ENCODE assay signal across 8 mouse cellular contexts in genomic region chr11:115427482-115428331, GRCm38 (mm10). TPM values are rescaled to one million over a fixed set of nuclear protein-coding genes. Genes with fewer than 3 reads are reported as not detected.
DNase-seq lines count a peak whose midpoint lies in the region; ATAC-seq and TF ChIP-seq lines count a peak whose summit lies in the region.

No protein-coding gene starts in this region.

- WGBS in heart, embryonic 14.5 days: 31% methylated on average over 20 of the region's 20 CpGs
- WGBS in kidney, postnatal 0 days: 35% methylated on average over 20 of the region's 20 CpGs
- 43% methylated on average over 20 of the region's 20 CpGs for WGBS in liver, embryonic 13.5 days (ENCODE audit: insufficient replicate concordance)

- H3K27me3 ChIP-seq in E14TG2a.4 (ENCODE audit: insufficient read depth, low read length): no peaks in the 10 kb centered on the region
- no peaks in the 10 kb centered on the region for H3K27me3 ChIP-seq in heart, embryonic 14.5 days (ENCODE audit: control insufficient read depth, insufficient read depth, low read length)
- no peaks in the 10 kb centered on the region for H3K27me3 ChIP-seq in kidney, postnatal 0 days (ENCODE audit: insufficient read depth, low read length)
- H3K27me3 ChIP-seq in liver, embryonic 13.5 days: no peaks in the 10 kb centered on the region

- H3K4me1 ChIP-seq in E14TG2a.4 (replicated peaks; ENCODE audit: low read depth, low read length): peaks cover 32% of the 10 kb centered on the region
- H3K4me1 ChIP-seq in heart, embryonic 14.5 days (ENCODE audit: control insufficient read depth in 2 of 2, insufficient read depth in 2 of 2, low read length in 2 of 2): peaks cover 5 to 7% of the 10 kb centered on the region in 2 experiments
- H3K4me1 ChIP-seq in kidney, postnatal 0 days (replicated peaks; ENCODE audit: insufficient read depth, low read length): no peaks in the 10 kb centered on the region
- peaks cover 21% of the 10 kb centered on the region for H3K4me1 ChIP-seq in liver, embryonic 13.5 days (replicated peaks)

- ATAC-seq in erythroid progenitor cell, adult 5-6 weeks (replicated peaks; ENCODE audit: low FRiP score, poor library complexity, severe bottlenecking): peak; percentile 70
- peak; percentile 65 for ATAC-seq in heart, embryonic 14.5 days (ENCODE audit: insufficient number of reproducible peaks, insufficient read depth, low FRiP score, low read depth)
- peak; percentile 29; the same call in 1 of the 2 replicates for ATAC-seq in kidney, postnatal 0 days (replicated peaks; ENCODE audit: low FRiP score, low read depth)
- peak; percentile 46; the same call in 1 of the 2 replicates for ATAC-seq in liver, embryonic 13.5 days (ENCODE audit: low read depth)

- H3K36me3 ChIP-seq in E14TG2a.4 (ENCODE audit: insufficient read depth, low read length): peaks cover 71% of the 10 kb centered on the region
- peaks cover 93% of the 10 kb centered on the region for H3K36me3 ChIP-seq in heart, embryonic 14.5 days (ENCODE audit: control insufficient read depth, insufficient read depth, low read length)
- H3K36me3 ChIP-seq in kidney, postnatal 0 days (ENCODE audit: insufficient read depth, low read length): peaks cover 61% of the 10 kb centered on the region
- peaks cover 41% of the 10 kb centered on the region for H3K36me3 ChIP-seq in liver, embryonic 13.5 days

- H3K27ac ChIP-seq in heart, embryonic 14.5 days (replicated peaks in 1 of 2; ENCODE audit: control insufficient read depth in 1 of 2, insufficient read depth in 1 of 2, low read depth in 2 of 2, low read length in 2 of 2): peak overlapping the region; percentile 50 to 69
- H3K27ac ChIP-seq in kidney, postnatal 0 days: peak overlapping the region; percentile 54; the same call in 1 of the 2 replicates
- 0 out of 2 replicates have a peak overlapping the region, but pooled peaks have one; percentile 13 for H3K27ac ChIP-seq in liver, embryonic 13.5 days

- H3K9me3 ChIP-seq in E14TG2a.4 (ENCODE audit: low read length): no peaks in the 10 kb centered on the region
- H3K9me3 ChIP-seq in heart, embryonic 14.5 days (ENCODE audit: control insufficient read depth, low read length): no peaks in the 10 kb centered on the region
- no peaks in the 10 kb centered on the region for H3K9me3 ChIP-seq in kidney, postnatal 0 days (replicated peaks; ENCODE audit: low read length)
- H3K9me3 ChIP-seq in liver, embryonic 13.5 days (replicated peaks): no peaks in the 10 kb centered on the region

- H3K4me2 ChIP-seq in heart, embryonic 14.5 days (ENCODE audit: low read length): peak overlapping the region; percentile 13
- no peak overlapping the region for H3K4me2 ChIP-seq in kidney, postnatal 0 days (ENCODE audit: low read length)
- H3K4me2 ChIP-seq in liver, embryonic 13.5 days: no peak overlapping the region

- peak; percentile 61 for TF ChIP-seq CTCF in E14TG2a.4 (conservative IDR thresholded peaks at IDR 0.05; ENCODE audit: low read length)
- TF ChIP-seq CTCF in kidney, postnatal 0 days (IDR thresholded peaks at IDR 0.05; ENCODE audit: low read depth): peak; percentile 90

- peak overlapping the region; percentile 38; the same call in 1 of the 2 replicates for H3K9ac ChIP-seq in heart, embryonic 14.5 days (ENCODE audit: low read length)
- no peak overlapping the region for H3K9ac ChIP-seq in kidney, postnatal 0 days (ENCODE audit: low read depth, low read length)
- H3K9ac ChIP-seq in liver, embryonic 13.5 days: no peak overlapping the region

- DNase-seq in brain, embryonic 18.5 days (ENCODE audit: low read depth, low spot score): peak; percentile 69
- peak; percentile 91 for DNase-seq in kidney, postnatal 0 days (ENCODE audit: low spot score)
- peak; percentile 55 for DNase-seq in liver, embryonic 13.5 days
- peak; percentile 80 for DNase-seq in neural tube, embryonic 10.5 days (ENCODE audit: extremely low spot score, low spot score)
- peak; percentile 57 to 77 for DNase-seq in thymus, adult 18-20 months

- H3K4me3 ChIP-seq in E14TG2a.4 (replicated peaks; ENCODE audit: low read length): peak overlapping the region; percentile 70
- no peak overlapping the region for H3K4me3 ChIP-seq in heart, embryonic 14.5 days (ENCODE audit: control insufficient read depth in 1 of 2, insufficient read depth in 1 of 2, low read depth in 1 of 2, low read length in 2 of 2)
- H3K4me3 ChIP-seq in kidney, postnatal 0 days (replicated peaks; ENCODE audit: low read depth, low read length): no peak overlapping the region
- H3K4me3 ChIP-seq in liver, embryonic 13.5 days (replicated peaks): no peak overlapping the region

RNA-seq across cellular contexts. Expression of gene Kctd2, which starts 7.8 kb away (rescaled TPM):
- 4.2 and 14.1 TPM in 2 replicates for total RNA-seq in erythroid progenitor cell, adult 5-6 weeks (2015; ENCODE audit: low replicate concordance)
- total RNA-seq in erythroid progenitor cell, adult 5-6 weeks (2017; ENCODE audit: low replicate concordance): 8.3 and 16.9 TPM in 2 replicates
- polyA plus RNA-seq in heart, embryonic 14.5 days (2014; fragmentation: Nextera tagmentation; extraction: Ambion mirVana): 19.3 and 23.5 TPM in 2 replicates
- polyA plus RNA-seq in kidney, postnatal 0 days (2015; fragmentation: Nextera tagmentation; extraction: Ambion mirVana): 19.8 and 22.2 TPM in 2 replicates
- 2.5 and 4.1 TPM in 2 replicates for polyA plus RNA-seq in liver, embryonic 13.5 days (2015; fragmentation: Nextera tagmentation; extraction: Ambion mirVana)

RNA-seq across cellular contexts. Expression of gene Atp5h, which starts 7.9 kb away (rescaled TPM):
- 520 and 620 TPM in 2 replicates for total RNA-seq in erythroid progenitor cell, adult 5-6 weeks (2015; ENCODE audit: low replicate concordance)
- 410 and 415 TPM in 2 replicates for total RNA-seq in erythroid progenitor cell, adult 5-6 weeks (2017; ENCODE audit: low replicate concordance)
- polyA plus RNA-seq in heart, embryonic 14.5 days (2014; fragmentation: Nextera tagmentation; extraction: Ambion mirVana): 2,259 and 2,271 TPM in 2 replicates
- 1,541 and 1,578 TPM in 2 replicates for polyA plus RNA-seq in kidney, postnatal 0 days (2015; fragmentation: Nextera tagmentation; extraction: Ambion mirVana)
- 633 and 650 TPM in 2 replicates for polyA plus RNA-seq in liver, embryonic 13.5 days (2015; fragmentation: Nextera tagmentation; extraction: Ambion mirVana)

RNA-seq across cellular contexts. Expression of gene Trim80, which starts 12.6 kb away (rescaled TPM):
- total RNA-seq in erythroid progenitor cell, adult 5-6 weeks (2015; ENCODE audit: low replicate concordance): not detected in 2 replicates
- total RNA-seq in erythroid progenitor cell, adult 5-6 weeks (2017; ENCODE audit: low replicate concordance): not detected in 2 replicates
- polyA plus RNA-seq in heart, embryonic 14.5 days (2014; fragmentation: Nextera tagmentation; extraction: Ambion mirVana): 0.14 TPM in 1 of 2 replicates, not detected in the other
- polyA plus RNA-seq in kidney, postnatal 0 days (2015; fragmentation: Nextera tagmentation; extraction: Ambion mirVana): 0.13 and 0.49 TPM in 2 replicates
- 0.16 and 0.27 TPM in 2 replicates for polyA plus RNA-seq in liver, embryonic 13.5 days (2015; fragmentation: Nextera tagmentation; extraction: Ambion mirVana)

RNA-seq across cellular contexts. Expression of gene Mrpl58, which starts 24.2 kb away (rescaled TPM):
- 12.6 and 24.1 TPM in 2 replicates for total RNA-seq in erythroid progenitor cell, adult 5-6 weeks (2015; ENCODE audit: low replicate concordance)
- total RNA-seq in erythroid progenitor cell, adult 5-6 weeks (2017; ENCODE audit: low replicate concordance): 16.6 and 30.3 TPM in 2 replicates
- 191 and 195 TPM in 2 replicates for polyA plus RNA-seq in heart, embryonic 14.5 days (2014; fragmentation: Nextera tagmentation; extraction: Ambion mirVana)
- polyA plus RNA-seq in kidney, postnatal 0 days (2015; fragmentation: Nextera tagmentation; extraction: Ambion mirVana): 225 and 232 TPM in 2 replicates
- 103 and 104 TPM in 2 replicates for polyA plus RNA-seq in liver, embryonic 13.5 days (2015; fragmentation: Nextera tagmentation; extraction: Ambion mirVana)

RNA-seq across cellular contexts. Expression of gene Slc16a5, which starts 34.6 kb away (rescaled TPM):
- not detected in 2 replicates for total RNA-seq in erythroid progenitor cell, adult 5-6 weeks (2015; ENCODE audit: low replicate concordance)
- total RNA-seq in erythroid progenitor cell, adult 5-6 weeks (2017; ENCODE audit: low replicate concordance): 1.0 TPM in 1 of 2 replicates, not detected in the other
- 0.08 and 0.26 TPM in 2 replicates for polyA plus RNA-seq in heart, embryonic 14.5 days (2014; fragmentation: Nextera tagmentation; extraction: Ambion mirVana)
- polyA plus RNA-seq in kidney, postnatal 0 days (2015; fragmentation: Nextera tagmentation; extraction: Ambion mirVana): 47.7 and 51.1 TPM in 2 replicates
- polyA plus RNA-seq in liver, embryonic 13.5 days (2015; fragmentation: Nextera tagmentation; extraction: Ambion mirVana): 0.06 TPM in 1 of 2 replicates, not detected in the other
